Mouse (Mus musculus): Measurements from ENCODE around the gene Ubxn4. TPM values are rescaled to one million over a fixed set of nuclear protein-coding genes. Genes with fewer than 3 reads are reported as not detected.
A peak's percentile ranks its signal among the peaks of the same experiment; 100 is the strongest.

Gene Ubxn4
- polyA plus RNA-seq, 1 experiment from 2014 or later, result 63.3 TPM

GRCm38 (mm10) chr1:128324776-128325175, 81.0 kb downstream of the Ubxn4 start:
- H3K9me3 ChIP-seq, result no peaks in the 10 kb centered on the region
- WGBS, result 84% methylated on average over 2 of the region's 2 CpGs
- no peak for DNase-seq (ENCODE audit: low spot score)
- H3K36me3 ChIP-seq, result peaks cover 30% of the 10 kb centered on the region
- H3K4me1 ChIP-seq, result peaks cover 8% of the 10 kb centered on the region
- H3K27me3 ChIP-seq (ENCODE audit: insufficient read depth, poor library complexity, severe bottlenecking), result no peaks in the 10 kb centered on the region
- H3K27ac ChIP-seq, result no peak overlapping the region
- no peak overlapping the region for H3K4me3 ChIP-seq

- no peak for DNase-seq (ENCODE audit: low spot score)
- Histone ChIP-seq H3K36me3 (peaks cover 54% of the 10 kb centered on the region), H3K4me3 (no peak overlapping the region), H3K4me1 (peaks cover 8% of the 10 kb centered on the region), H3K9me3 (no peaks in the 10 kb centered on the region), H3K27me3 (ENCODE audit: insufficient read depth, poor library complexity, severe bottlenecking) (no peaks in the 10 kb centered on the region), H3K27ac (no peak overlapping the region)
- 77% methylated on average over 1 of the region's 1 CpGs for WGBS
Observed at GRCm38 (mm10) chr1:128327165-128327564, 83.4 kb downstream of the Ubxn4 start.

GRCm38 (mm10) chr1:128328218-128328617, 84.5 kb downstream of the Ubxn4 start, which contains the start of gene Lct:
Lct (minus strand) TSS chr1:128328318.
- WGBS, result 75% methylated on average over 3 of the region's 3 CpGs
- Histone ChIP-seq H3K27me3 (ENCODE audit: insufficient read depth, poor library complexity, severe bottlenecking) (no peaks in the 10 kb centered on the region), H3K4me1 (peaks cover 5% of the 10 kb centered on the region), H3K27ac (no peak within 1 kb of the TSS), H3K9me3 (no peaks in the 10 kb centered on the region), H3K36me3 (peaks cover 64% of the 10 kb centered on the region), H3K4me3 (no peak within 1 kb of the TSS)
- DNase-seq (ENCODE audit: low spot score), result no peak

MicroRNAs encoded within 50 kb of the gene (microRNA counts, 519-probe panel; counts per million panel counts)
- microRNA mmu-miR-128, result not detected

Small RNA genes within 50 kb of the gene (microRNA-seq; reads per million reads assigned to microRNA genes)
- 107 reads per million, percentile 52 among the genes with 10 or more reads in this experiment for gene Mir128-1

Other genes starting within 250 kb of the Ubxn4 start
- 8.4 and 11.7 TPM in 2 replicates for gene Zranb3, start 140.9 kb upstream of the Ubxn4 start, polyA plus RNA-seq (2016; fragmentation: Nextera tagmentation; extraction: Ambion mirVana)
- gene R3hdm1, start 140.7 kb upstream of the Ubxn4 start, polyA plus RNA-seq (2016; fragmentation: Nextera tagmentation; extraction: Ambion mirVana), result 53.1 and 62.3 TPM in 2 replicates
- 0.09 and 0.11 TPM in 2 replicates for gene Lct, start 84.4 kb downstream of the Ubxn4 start, polyA plus RNA-seq (2016; fragmentation: Nextera tagmentation; extraction: Ambion mirVana)
- gene Mcm6, start 115.7 kb downstream of the Ubxn4 start, polyA plus RNA-seq (2016; fragmentation: Nextera tagmentation; extraction: Ambion mirVana), result 233 and 248 TPM in 2 replicates
- gene Dars, start 173.4 kb downstream of the Ubxn4 start, polyA plus RNA-seq (2016; fragmentation: Nextera tagmentation; extraction: Ambion mirVana), result 137 and 155 TPM in 2 replicates

Measured in heart, embryonic 10.5 days (tissue).